Mouse (Mus musculus): ENCODE measurements around the gene Usp36. TPM values are rescaled to one million over a fixed set of nuclear protein-coding genes. Genes with fewer than 3 reads are reported as not detected.

Gene Usp36
- polyA plus RNA-seq, 1 experiment from 2014 or later = 18.1 TPM

GRCm38 (mm10) chr11:118225056-118225836 lies 64.8 kb downstream of the Usp36 start:
- Histone ChIP-seq H3K27ac (ENCODE audit: low read depth, low read length) (no peak overlapping the region), H3K9me3 (ENCODE audit: control insufficient read depth, low read length) (no peaks in the 10 kb centered on the region), H3K36me3 (ENCODE audit: control insufficient read depth, insufficient read depth, low read length) (no peaks in the 10 kb centered on the region), H3K4me3 (ENCODE audit: low read length) (no peak overlapping the region), H3K4me1 (ENCODE audit: control insufficient read depth, insufficient read depth, low read length) (0 out of 2 replicates have a peak, but pooled peaks cover 8% of the 10 kb centered on the region), H3K9ac (ENCODE audit: low read depth, low read length) (no peak overlapping the region), H3K4me2 (replicated peaks; ENCODE audit: low read depth, low read length) (no peak overlapping the region), H3K27me3 (ENCODE audit: control insufficient read depth, insufficient read depth, low read length) (no peaks in the 10 kb centered on the region)
- ATAC-seq (ENCODE audit: low FRiP score, low TSS enrichment) = no peak
- WGBS = 79% methylated on average over 12 of the region's 12 CpGs

GRCm38 (mm10) chr11:118223416-118224067 lies 66.5 kb downstream of the Usp36 start:
- no peak overlapping the region for H3K27ac ChIP-seq (ENCODE audit: low read depth, low read length)
- no peak overlapping the region for H3K4me2 ChIP-seq (replicated peaks; ENCODE audit: low read depth, low read length)
- H3K27me3 ChIP-seq (ENCODE audit: control insufficient read depth, insufficient read depth, low read length) = no peaks in the 10 kb centered on the region
- H3K4me3 ChIP-seq (ENCODE audit: low read length) = no peak overlapping the region
- no peaks in the 10 kb centered on the region for H3K36me3 ChIP-seq (ENCODE audit: control insufficient read depth, insufficient read depth, low read length)
- no peak for ATAC-seq (ENCODE audit: low FRiP score, low TSS enrichment)
- no peaks in the 10 kb centered on the region for H3K9me3 ChIP-seq (ENCODE audit: control insufficient read depth, low read length)
- 83% methylated on average over 10 of the region's 10 CpGs for WGBS
- H3K4me1 ChIP-seq (ENCODE audit: control insufficient read depth, insufficient read depth, low read length) = 0 out of 2 replicates have a peak, but pooled peaks cover 8% of the 10 kb centered on the region
- H3K9ac ChIP-seq (ENCODE audit: low read depth, low read length) = no peak overlapping the region

- WGBS = 78% methylated on average over 5 of the region's 5 CpGs
- Histone ChIP-seq H3K9ac (ENCODE audit: low read depth, low read length) (no peak overlapping the region), H3K4me2 (replicated peaks; ENCODE audit: low read depth, low read length) (no peak overlapping the region), H3K27me3 (ENCODE audit: control insufficient read depth, insufficient read depth, low read length) (no peaks in the 10 kb centered on the region), H3K9me3 (ENCODE audit: control insufficient read depth, low read length) (no peaks in the 10 kb centered on the region), H3K4me1 (ENCODE audit: control insufficient read depth, insufficient read depth, low read length) (0 out of 2 replicates have a peak, but pooled peaks cover 8% of the 10 kb centered on the region), H3K36me3 (ENCODE audit: control insufficient read depth, insufficient read depth, low read length) (no peaks in the 10 kb centered on the region), H3K27ac (ENCODE audit: low read depth, low read length) (0 out of 2 replicates have a peak overlapping the region, but pooled peaks have one; percentile 47), H3K4me3 (ENCODE audit: low read length) (no peak overlapping the region)
- ATAC-seq (ENCODE audit: low FRiP score, low TSS enrichment) = no peak
Measured at GRCm38 (mm10) chr11:118222917-118223316, 67.1 kb downstream of the Usp36 start.

GRCm38 (mm10) chr11:118222351-118222885 lies 67.6 kb downstream of the Usp36 start:
- no peak for ATAC-seq (ENCODE audit: low FRiP score, low TSS enrichment)
- no peak overlapping the region for H3K4me3 ChIP-seq (ENCODE audit: low read length)
- 0 out of 2 replicates have a peak overlapping the region, but pooled peaks have one; percentile 47 for H3K27ac ChIP-seq (ENCODE audit: low read depth, low read length)
- no peak overlapping the region for H3K4me2 ChIP-seq (replicated peaks; ENCODE audit: low read depth, low read length)
- no peak overlapping the region for H3K9ac ChIP-seq (ENCODE audit: low read depth, low read length)
- no peaks in the 10 kb centered on the region for H3K27me3 ChIP-seq (ENCODE audit: control insufficient read depth, insufficient read depth, low read length)
- WGBS = 72% methylated on average over 6 of the region's 6 CpGs
- H3K4me1 ChIP-seq (ENCODE audit: control insufficient read depth, insufficient read depth, low read length) = 0 out of 2 replicates have a peak, but pooled peaks cover 8% of the 10 kb centered on the region
- no peaks in the 10 kb centered on the region for H3K36me3 ChIP-seq (ENCODE audit: control insufficient read depth, insufficient read depth, low read length)
- H3K9me3 ChIP-seq (ENCODE audit: control insufficient read depth, low read length) = no peaks in the 10 kb centered on the region

GRCm38 (mm10) chr11:118220561-118221262 lies 69.3 kb downstream of the Usp36 start:
- H3K4me1 ChIP-seq (ENCODE audit: control insufficient read depth, insufficient read depth, low read length) = no peaks in the 10 kb centered on the region
- no peaks in the 10 kb centered on the region for H3K27me3 ChIP-seq (ENCODE audit: control insufficient read depth, insufficient read depth, low read length)
- H3K4me3 ChIP-seq (ENCODE audit: low read length) = no peak overlapping the region
- no peaks in the 10 kb centered on the region for H3K36me3 ChIP-seq (ENCODE audit: control insufficient read depth, insufficient read depth, low read length)
- H3K4me2 ChIP-seq (replicated peaks; ENCODE audit: low read depth, low read length) = no peak overlapping the region
- no peak for ATAC-seq (ENCODE audit: low FRiP score, low TSS enrichment)
- H3K9ac ChIP-seq (ENCODE audit: low read depth, low read length) = no peak overlapping the region
- WGBS = 18% methylated on average over 7 of the region's 7 CpGs
- no peaks in the 10 kb centered on the region for H3K9me3 ChIP-seq (ENCODE audit: control insufficient read depth, low read length)
- H3K27ac ChIP-seq (ENCODE audit: low read depth, low read length) = no peak overlapping the region

GRCm38 (mm10) chr11:118219066-118219465 lies 71.0 kb downstream of the Usp36 start:
- ATAC-seq (ENCODE audit: low FRiP score, low TSS enrichment) = no peak
- Histone ChIP-seq H3K36me3 (ENCODE audit: control insufficient read depth, insufficient read depth, low read length) (no peaks in the 10 kb centered on the region), H3K4me1 (ENCODE audit: control insufficient read depth, insufficient read depth, low read length) (no peaks in the 10 kb centered on the region), H3K9ac (ENCODE audit: low read depth, low read length) (no peak overlapping the region), H3K27me3 (ENCODE audit: control insufficient read depth, insufficient read depth, low read length) (no peaks in the 10 kb centered on the region), H3K4me3 (ENCODE audit: low read length) (no peak overlapping the region), H3K4me2 (replicated peaks; ENCODE audit: low read depth, low read length) (no peak overlapping the region), H3K27ac (ENCODE audit: low read depth, low read length) (no peak overlapping the region), H3K9me3 (ENCODE audit: control insufficient read depth, low read length) (no peaks in the 10 kb centered on the region)
- 91% methylated on average over 4 of the region's 4 CpGs for WGBS

- H3K27me3 ChIP-seq (ENCODE audit: control insufficient read depth, insufficient read depth, low read length) = no peaks in the 10 kb centered on the region
- H3K4me1 ChIP-seq (ENCODE audit: control insufficient read depth, insufficient read depth, low read length) = peaks cover 18% of the 10 kb centered on the region
- H3K4me2 ChIP-seq (replicated peaks; ENCODE audit: low read depth, low read length) = no peak overlapping the region
- no peak overlapping the region for H3K4me3 ChIP-seq (ENCODE audit: low read length)
- H3K9me3 ChIP-seq (ENCODE audit: control insufficient read depth, low read length) = no peaks in the 10 kb centered on the region
- no peak overlapping the region for H3K9ac ChIP-seq (ENCODE audit: low read depth, low read length)
- WGBS = 85% methylated on average over 6 of the region's 6 CpGs
- no peak overlapping the region for H3K27ac ChIP-seq (ENCODE audit: low read depth, low read length)
- no peaks in the 10 kb centered on the region for H3K36me3 ChIP-seq (ENCODE audit: control insufficient read depth, insufficient read depth, low read length)
- no peak for ATAC-seq (ENCODE audit: low FRiP score, low TSS enrichment)
Measured at GRCm38 (mm10) chr11:118216468-118216867, 73.6 kb downstream of the Usp36 start.

- Histone ChIP-seq H3K9ac (ENCODE audit: low read depth, low read length) (no peak overlapping the region), H3K27me3 (ENCODE audit: control insufficient read depth, insufficient read depth, low read length) (no peaks in the 10 kb centered on the region), H3K36me3 (ENCODE audit: control insufficient read depth, insufficient read depth, low read length) (no peaks in the 10 kb centered on the region), H3K27ac (ENCODE audit: low read depth, low read length) (no peak overlapping the region), H3K9me3 (ENCODE audit: control insufficient read depth, low read length) (no peaks in the 10 kb centered on the region), H3K4me2 (replicated peaks; ENCODE audit: low read depth, low read length) (no peak overlapping the region), H3K4me3 (ENCODE audit: low read length) (no peak overlapping the region), H3K4me1 (ENCODE audit: control insufficient read depth, insufficient read depth, low read length) (peaks cover 23% of the 10 kb centered on the region)
- WGBS = 75% methylated on average over 5 of the region's 5 CpGs
- ATAC-seq (ENCODE audit: low FRiP score, low TSS enrichment) = no peak
Measured at GRCm38 (mm10) chr11:118215928-118216458, 74.1 kb downstream of the Usp36 start.

Data from kidney, embryonic 14.5 days (tissue).